Mouse (Mus musculus): ENCODE data around the gene Ccdc97. TPM values are rescaled to one million over a fixed set of nuclear protein-coding genes. Genes with fewer than 3 reads are reported as not detected.

The Ccdc97 gene
- polyA plus RNA-seq, 2 experiments = 11.3 to 17.1 TPM

DNA sequence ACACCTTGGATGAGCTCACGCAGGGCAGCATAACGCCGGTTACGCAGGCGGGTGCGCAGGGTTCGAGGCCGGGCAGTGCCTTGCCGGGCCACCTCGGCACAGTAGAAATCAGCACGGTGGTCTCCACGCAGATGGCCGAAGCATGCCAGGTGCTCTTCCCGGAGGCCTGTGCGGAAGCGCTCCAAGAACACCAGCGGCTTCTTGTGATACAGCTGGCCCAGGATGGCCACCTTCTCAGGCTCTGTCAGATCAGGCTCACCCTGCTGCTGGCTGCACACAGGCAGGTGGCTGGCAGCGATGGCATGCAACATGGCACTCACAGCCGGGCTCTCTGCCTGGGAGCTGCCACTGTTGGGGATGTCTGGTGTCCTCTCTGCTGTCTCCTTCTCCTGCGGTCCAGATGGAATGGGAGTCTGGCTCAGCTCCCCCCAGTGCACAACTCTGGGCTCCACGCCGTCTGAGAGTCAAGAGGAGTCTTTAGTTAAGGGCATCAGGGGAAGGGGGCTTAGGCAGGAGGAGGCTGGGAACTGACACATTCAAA, 3.1 kb downstream of the Ccdc97 start:
- peaks cover 11 to 20% of the 10 kb centered on the region in 2 experiments for H3K4me1 ChIP-seq (replicated peaks; ENCODE audit: control insufficient read depth in 2 of 2, insufficient read depth in 2 of 2, low read length in 1 of 2)
- peaks cover 43% of the 10 kb centered on the region for H3K36me3 ChIP-seq (replicated peaks; ENCODE audit: control insufficient read depth, insufficient read depth, low read depth)
- TF ChIP-seq CTCF (IDR thresholded peaks at IDR 0.05; ENCODE audit: low read depth) = no peak
- TF ChIP-seq EP300 (IDR thresholded peaks at IDR 0.05; ENCODE audit: low read depth) = no peak
- 88% methylated on average over 22 of the region's 22 CpGs for WGBS (ENCODE audit: insufficient replicate concordance)
- H3K9me3 ChIP-seq (ENCODE audit: control insufficient read depth, low read length) = no peaks in the 10 kb centered on the region
- no peak overlapping the region for H3K27ac ChIP-seq
- ATAC-seq (ENCODE audit: insufficient read depth) (no peak), DNase-seq (ENCODE audit: low read depth in 3 of 3, low spot score in 3 of 3) (no peak)
- no peak overlapping the region for H3K9ac ChIP-seq (replicated peaks)
- no peak overlapping the region for H3K4me3 ChIP-seq (ENCODE audit: insufficient read depth in 1 of 2, low read depth in 2 of 2, low read length in 2 of 2)
- no peaks in the 10 kb centered on the region for H3K27me3 ChIP-seq (ENCODE audit: control insufficient read depth, insufficient read depth, low read length)
- no peak overlapping the region for H3K4me2 ChIP-seq (ENCODE audit: low read depth)

DNA sequence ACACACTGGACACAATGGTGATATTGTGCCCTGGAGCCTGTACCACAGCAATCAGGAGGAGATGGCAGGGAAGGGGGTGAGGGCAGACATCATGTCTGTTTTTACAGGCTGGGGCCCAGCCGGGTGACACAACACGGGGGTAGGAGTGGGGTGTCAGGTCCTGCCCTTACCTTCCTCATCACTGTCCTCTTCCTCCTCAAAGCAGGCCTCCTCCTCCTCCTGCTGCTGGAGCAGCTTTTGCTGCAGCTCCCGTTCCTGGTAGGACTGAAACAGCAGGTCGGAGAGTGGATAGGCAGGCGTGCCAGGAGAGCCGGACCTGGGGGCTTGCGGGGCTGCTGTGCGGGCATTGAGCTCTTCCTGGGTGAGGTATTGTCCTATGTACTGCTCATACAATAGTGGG, 4.3 kb downstream of the Ccdc97 start:
- TF ChIP-seq EP300 (IDR thresholded peaks at IDR 0.05; ENCODE audit: low read depth) = no peak
- TF ChIP-seq CTCF (IDR thresholded peaks at IDR 0.05; ENCODE audit: low read depth) = no peak
- DNase-seq (ENCODE audit: low read depth in 3 of 3, low spot score in 3 of 3) (no peak), ATAC-seq (ENCODE audit: insufficient read depth) (no peak)
- Histone ChIP-seq H3K9me3 (ENCODE audit: control insufficient read depth, low read length) (no peaks in the 10 kb centered on the region), H3K4me1 (replicated peaks; ENCODE audit: control insufficient read depth in 2 of 2, insufficient read depth in 2 of 2, low read length in 1 of 2) (peaks cover 11 to 19% of the 10 kb centered on the region in 2 experiments), H3K27ac (no peak overlapping the region), H3K4me2 (ENCODE audit: low read depth) (no peak overlapping the region), H3K36me3 (replicated peaks; ENCODE audit: control insufficient read depth, insufficient read depth, low read depth) (peaks cover 38% of the 10 kb centered on the region), H3K4me3 (ENCODE audit: insufficient read depth in 1 of 2, low read depth in 2 of 2, low read length in 2 of 2) (no peak overlapping the region), H3K27me3 (ENCODE audit: control insufficient read depth, insufficient read depth, low read length) (no peaks in the 10 kb centered on the region), H3K9ac (replicated peaks) (no peak overlapping the region)
- 83% methylated on average over 8 of the region's 8 CpGs for WGBS (ENCODE audit: insufficient replicate concordance)

DNA sequence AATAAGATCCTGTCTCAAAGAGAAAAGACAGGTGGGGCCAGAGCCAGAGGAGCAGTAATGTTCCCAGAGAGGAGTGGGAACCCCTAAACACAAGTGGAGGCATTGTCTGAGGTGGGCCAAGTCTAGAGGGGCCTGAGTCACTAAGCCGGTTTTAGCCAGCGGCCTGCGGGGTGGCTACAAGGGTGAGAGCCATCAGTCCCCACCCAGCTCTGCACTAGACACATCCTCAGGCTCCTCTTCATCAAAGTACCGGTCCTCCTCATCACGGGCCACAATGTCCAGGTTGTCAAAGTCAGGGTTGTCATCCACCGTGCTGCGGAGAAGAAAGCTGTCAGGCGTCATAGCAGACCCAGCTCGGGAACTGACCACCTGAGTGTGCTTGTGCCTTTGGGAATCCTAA, 6.1 kb downstream of the Ccdc97 start:
- peaks cover 38% of the 10 kb centered on the region for H3K36me3 ChIP-seq (replicated peaks; ENCODE audit: control insufficient read depth, insufficient read depth, low read depth)
- no peak overlapping the region for H3K9ac ChIP-seq (replicated peaks)
- TF ChIP-seq EP300 (IDR thresholded peaks at IDR 0.05; ENCODE audit: low read depth) = no peak
- TF ChIP-seq CTCF (IDR thresholded peaks at IDR 0.05; ENCODE audit: low read depth) = no peak
- no peak overlapping the region for H3K4me3 ChIP-seq (ENCODE audit: insufficient read depth in 1 of 2, low read depth in 2 of 2, low read length in 2 of 2)
- no peak overlapping the region for H3K4me2 ChIP-seq (ENCODE audit: low read depth)
- no peak for DNase-seq (ENCODE audit: low read depth in 3 of 3, low spot score in 3 of 3)
- ATAC-seq (ENCODE audit: insufficient read depth) = no peak
- peaks cover 4 to 13% of the 10 kb centered on the region in 2 experiments; a peak in 3 of 4 replicates for H3K4me1 ChIP-seq (replicated peaks; ENCODE audit: control insufficient read depth in 2 of 2, insufficient read depth in 2 of 2, low read length in 1 of 2)
- no peaks in the 10 kb centered on the region for H3K27me3 ChIP-seq (ENCODE audit: control insufficient read depth, insufficient read depth, low read length)
- WGBS (ENCODE audit: insufficient replicate concordance) = 78% methylated on average over 9 of the region's 9 CpGs
- H3K9me3 ChIP-seq (ENCODE audit: control insufficient read depth, low read length) = no peaks in the 10 kb centered on the region
- H3K27ac ChIP-seq = no peak overlapping the region

DNA sequence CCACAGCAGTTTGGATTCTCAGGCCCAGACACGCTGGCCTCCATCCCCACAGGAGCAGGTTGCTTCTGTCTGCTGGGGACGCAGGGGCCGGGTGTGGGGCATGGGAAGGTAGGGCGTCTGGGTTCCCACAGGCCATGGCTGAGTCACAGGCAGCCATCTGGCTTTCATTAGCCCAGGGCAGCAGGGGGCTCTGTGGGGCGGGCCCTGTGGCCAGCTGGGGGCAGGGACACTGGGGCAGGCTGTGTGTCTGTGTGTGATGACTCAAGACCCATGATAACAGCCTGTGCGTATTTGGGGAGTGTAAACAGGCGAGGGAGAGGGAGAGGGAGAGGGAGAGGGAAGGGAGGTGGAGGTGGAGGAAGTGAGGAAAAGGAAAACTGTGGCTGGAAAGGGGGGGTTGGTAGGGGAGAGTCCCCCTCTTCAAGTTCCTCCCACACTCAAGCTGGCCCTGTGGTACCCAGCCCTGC, 7.1 kb downstream of the Ccdc97 start:
- no peaks in the 10 kb centered on the region for H3K9me3 ChIP-seq (ENCODE audit: control insufficient read depth, low read length)
- DNase-seq (ENCODE audit: low read depth in 3 of 3, low spot score in 3 of 3) (no peak), ATAC-seq (ENCODE audit: insufficient read depth) (peak; percentile 11; the same call in 1 of the 2 replicates)
- H3K4me2 ChIP-seq (ENCODE audit: low read depth) = no peak overlapping the region
- TF ChIP-seq EP300 (IDR thresholded peaks at IDR 0.05; ENCODE audit: low read depth) = no peak
- no peak for TF ChIP-seq CTCF (IDR thresholded peaks at IDR 0.05; ENCODE audit: low read depth)
- H3K27me3 ChIP-seq (ENCODE audit: control insufficient read depth, insufficient read depth, low read length) = no peaks in the 10 kb centered on the region
- H3K27ac ChIP-seq = no peak overlapping the region
- peaks cover 38% of the 10 kb centered on the region for H3K36me3 ChIP-seq (replicated peaks; ENCODE audit: control insufficient read depth, insufficient read depth, low read depth)
- H3K4me3 ChIP-seq (ENCODE audit: insufficient read depth in 1 of 2, low read depth in 2 of 2, low read length in 2 of 2) = no peak overlapping the region
- H3K4me1 ChIP-seq (replicated peaks; ENCODE audit: control insufficient read depth in 2 of 2, insufficient read depth in 2 of 2, low read length in 1 of 2) = peaks cover 0 to 20% of the 10 kb centered on the region in 2 experiments; a peak in 3 of 4 replicates
- WGBS (ENCODE audit: insufficient replicate concordance) = 34% methylated on average over 7 of the region's 7 CpGs
- H3K9ac ChIP-seq (replicated peaks) = no peak overlapping the region

DNA sequence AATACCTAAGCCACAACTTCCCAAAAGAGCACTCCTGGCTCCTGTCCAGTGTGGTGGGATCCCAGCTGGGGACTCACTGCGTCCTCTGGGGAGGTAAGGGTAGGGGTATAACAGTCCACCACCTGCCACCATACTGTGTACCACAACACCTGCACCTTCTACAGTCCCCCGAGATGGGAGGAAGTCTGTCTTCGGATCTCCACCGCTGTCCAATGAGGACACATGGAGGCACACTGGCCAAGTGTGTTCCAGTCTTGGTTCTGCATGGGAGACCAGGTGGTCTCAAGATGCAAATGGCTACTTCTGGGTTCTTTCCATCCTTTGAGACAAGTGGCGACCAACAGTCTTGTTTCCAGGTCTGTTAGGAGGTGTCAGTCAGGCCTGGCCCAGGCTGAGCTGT, 7.7 kb downstream of the Ccdc97 start:
- H3K9me3 ChIP-seq (ENCODE audit: control insufficient read depth, low read length) = no peaks in the 10 kb centered on the region
- 68% methylated on average over 5 of the region's 5 CpGs for WGBS (ENCODE audit: insufficient replicate concordance)
- H3K4me2 ChIP-seq (ENCODE audit: low read depth) = no peak overlapping the region
- H3K4me1 ChIP-seq (replicated peaks; ENCODE audit: control insufficient read depth in 2 of 2, insufficient read depth in 2 of 2, low read length in 1 of 2) = peaks cover 0 to 25% of the 10 kb centered on the region in 2 experiments; a peak in 3 of 4 replicates
- no peak overlapping the region for H3K9ac ChIP-seq (replicated peaks)
- H3K27ac ChIP-seq = no peak overlapping the region
- H3K4me3 ChIP-seq (ENCODE audit: insufficient read depth in 1 of 2, low read depth in 2 of 2, low read length in 2 of 2) = no peak overlapping the region
- peaks cover 41% of the 10 kb centered on the region for H3K36me3 ChIP-seq (replicated peaks; ENCODE audit: control insufficient read depth, insufficient read depth, low read depth)
- H3K27me3 ChIP-seq (ENCODE audit: control insufficient read depth, insufficient read depth, low read length) = no peaks in the 10 kb centered on the region
- ATAC-seq (ENCODE audit: insufficient read depth) (no peak), DNase-seq (ENCODE audit: low read depth in 3 of 3, low spot score in 3 of 3) (no peak)
- TF ChIP-seq EP300 (IDR thresholded peaks at IDR 0.05; ENCODE audit: low read depth) (no peak), CTCF (IDR thresholded peaks at IDR 0.05; ENCODE audit: low read depth) (no peak)

Measured in liver, embryonic 14.5 days (tissue).